19 mouse cellular contexts compared by ENCODE assay signal in the genomic region with DNA sequence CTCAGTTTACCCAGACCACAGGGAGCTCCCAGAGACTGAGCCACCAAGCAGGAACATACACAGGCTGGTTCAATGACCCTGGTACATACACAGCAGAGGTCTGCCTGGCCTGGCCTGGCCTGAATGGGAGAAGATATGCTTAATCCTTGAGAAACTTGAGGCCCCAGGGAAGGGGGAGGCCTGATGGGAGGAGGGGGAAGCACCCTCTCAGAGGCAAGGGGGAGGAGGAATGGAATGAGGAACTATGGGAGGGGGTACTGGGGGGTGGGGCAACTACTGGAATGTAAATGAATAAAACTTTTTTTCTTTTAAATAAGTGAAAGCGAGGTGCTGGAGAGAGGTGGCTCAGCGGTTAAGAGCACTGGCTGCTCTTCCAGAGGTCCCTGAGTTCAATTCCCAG.
"Had no signal": no experiment of that assay in that cellular context is flagged by ENCODE, and none has a peak within 500 bp of the region (broad histone marks: within the 10 kb centered on the region; RNA-seq: fewer than 3 reads in every experiment).

No protein-coding gene starts in this region.

- H3K27me3 ChIP-seq: liver, embryonic 13.5 days; megakaryocyte, embryonic 14.5 days; midbrain, embryonic 13.5 days; neural tube, embryonic 13.5 days had no signal

- H3K9me3 ChIP-seq: liver, embryonic 13.5 days; midbrain, embryonic 10.5 days; midbrain, embryonic 13.5 days; neural tube, embryonic 13.5 days had no signal

- DNase-seq: kidney, adult 2 months; kidney, postnatal 36 days; layer of hippocampus, postnatal 36 days; liver, embryonic 13.5 days; lung, adult 2 months; lung, postnatal 36 days; thymus, adult 2 months; thymus, postnatal 14 days; thymus, postnatal 4 days had no signal

- H3K27ac ChIP-seq: kidney, postnatal 0 days; left cerebral cortex, adult 2 months; liver, embryonic 13.5 days; midbrain, embryonic 10.5 days; midbrain, embryonic 13.5 days; neural tube, embryonic 13.5 days had no signal

- H3K4me1 ChIP-seq: liver, embryonic 13.5 days; megakaryocyte, embryonic 14.5 days; midbrain, embryonic 10.5 days; midbrain, embryonic 13.5 days; neural tube, embryonic 13.5 days had no signal

- H3K36me3 ChIP-seq: liver, embryonic 13.5 days; midbrain, embryonic 10.5 days; midbrain, embryonic 13.5 days; neural tube, embryonic 13.5 days had no signal

- H3K4me2 ChIP-seq: liver, embryonic 13.5 days; midbrain, embryonic 13.5 days; neural tube, embryonic 13.5 days had no signal

- ATAC-seq: intestine, postnatal 0 days; lung, postnatal 0 days; midbrain, embryonic 13.5 days; midbrain, embryonic 16.5 days had no signal

- H3K4me3 ChIP-seq: left cerebral cortex, adult 2 months; liver, embryonic 13.5 days; megakaryocyte, embryonic 14.5 days; midbrain, embryonic 10.5 days; midbrain, embryonic 13.5 days; myocyte; neural tube, embryonic 13.5 days had no signal

- H3K9ac ChIP-seq: liver, embryonic 13.5 days; midbrain, embryonic 13.5 days; neural tube, embryonic 13.5 days had no signal
